Mouse (Mus musculus) CD4-positive, CD25-positive, alpha-beta regulatory T cell, adult 2 months (primary cell): Measurements from ENCODE around the gene Plekhj1.
"Not testable (repeated sequence)": the region's sequence is repeated elsewhere in the genome, so short reads cannot be mapped to it uniquely, and the experiment has no call there.

ENCODE experiments used
- DNase-seq: peaks from one replicate; pipeline ENCODE4 v3.0.0-alpha.2; 2012; ENCODE audit warnings: low read depth, low spot score

The Plekhj1 gene

GRCm38 (mm10) chr10:80826151-80827062, 28.0 kb upstream of the Plekhj1 start, which contains the start of gene Oaz1:
Gene Oaz1 (plus strand): TSS chr10:80826656.
- peak; percentile 99 for DNase-seq

GRCm38 (mm10) chr10:80824827-80825226, 26.4 kb upstream of the Plekhj1 start:
- DNase-seq, result no peak

GRCm38 (mm10) chr10:80823847-80824643, 25.6 kb upstream of the Plekhj1 start:
- peak; percentile 47 for DNase-seq

GRCm38 (mm10) chr10:80823316-80823715, 24.9 kb upstream of the Plekhj1 start:
- DNase-seq, result no peak

- no peak for DNase-seq
Observed at GRCm38 (mm10) chr10:80822528-80822927, 24.1 kb upstream of the Plekhj1 start.

- DNase-seq, result peak; percentile 65
Observed at GRCm38 (mm10) chr10:80821991-80822390, 23.6 kb upstream of the Plekhj1 start.

- no peak for DNase-seq
Observed at GRCm38 (mm10) chr10:80819406-80819805, 21.0 kb upstream of the Plekhj1 start.

GRCm38 (mm10) chr10:80818599-80819281, 20.3 kb upstream of the Plekhj1 start:
- no peak for DNase-seq

GRCm38 (mm10) chr10:80817955-80818354, 19.5 kb upstream of the Plekhj1 start:
- DNase-seq, result peak; percentile 61

- no peak for DNase-seq
Observed at GRCm38 (mm10) chr10:80817164-80817563, 18.7 kb upstream of the Plekhj1 start.

- DNase-seq, result not testable (repeated sequence)
Observed at GRCm38 (mm10) chr10:80816303-80816702, 17.9 kb upstream of the Plekhj1 start.

- DNase-seq, result no peak
Observed at GRCm38 (mm10) chr10:80814800-80815199, 16.4 kb upstream of the Plekhj1 start.

- DNase-seq, result no peak
Observed at GRCm38 (mm10) chr10:80813366-80813765, 14.9 kb upstream of the Plekhj1 start, which contains the start of gene Jsrp1. Gene Jsrp1 (minus strand): TSS chr10:80813498.

- no peak for DNase-seq
Observed at GRCm38 (mm10) chr10:80812391-80813041, 14.1 kb upstream of the Plekhj1 start.

GRCm38 (mm10) chr10:80810084-80810483, 11.7 kb upstream of the Plekhj1 start:
- no peak for DNase-seq

GRCm38 (mm10) chr10:80808985-80809632, 10.7 kb upstream of the Plekhj1 start:
- DNase-seq, result no peak

- no peak for DNase-seq
Observed at GRCm38 (mm10) chr10:80808099-80808984, 9.9 kb upstream of the Plekhj1 start.

GRCm38 (mm10) chr10:80807057-80807627, 8.7 kb upstream of the Plekhj1 start:
- DNase-seq, result peak; percentile 70

GRCm38 (mm10) chr10:80806341-80807056, 8.1 kb upstream of the Plekhj1 start:
- no peak for DNase-seq
